Mouse (Mus musculus): ENCODE results near the gene 1810065E05Rik. TPM values are rescaled to one million over a fixed set of nuclear protein-coding genes. Genes with fewer than 3 reads are reported as not detected.

The 1810065E05Rik gene
- not detected in 2 replicates for polyA plus RNA-seq (2016; fragmentation: Nextera tagmentation; extraction: Ambion mirVana)

DNA sequence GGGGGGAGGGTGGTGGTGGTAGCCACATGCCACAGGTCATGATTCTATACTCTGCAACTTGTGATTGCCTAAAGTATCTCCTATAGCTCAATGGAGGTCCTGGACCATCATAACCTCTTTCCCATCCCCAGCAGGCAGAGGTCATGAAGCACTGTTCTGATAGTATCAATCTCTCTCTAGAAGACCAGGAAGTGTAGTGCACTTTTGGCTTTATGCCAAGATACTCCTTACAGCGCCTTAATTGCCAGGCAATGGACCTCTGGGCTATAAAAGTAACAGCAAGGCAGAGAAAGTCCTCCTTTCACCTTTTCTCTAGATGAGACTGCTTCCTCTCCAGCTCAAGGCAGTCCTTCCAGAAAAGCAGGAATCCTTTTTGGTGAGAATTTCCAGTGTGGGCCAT lies at the start of gene 1810065E05Rik:
Gene 1810065E05Rik (plus strand): TSS at position 297 of the 400 bp plus-strand sequence.
- WGBS = 76% methylated on average over 1 of the region's 1 CpGs
- H3K4me1 ChIP-seq = peaks cover 10% of the 10 kb centered on the region

GRCm38 (mm10) chr11:58377273-58377672 lies 43.6 kb upstream of the 1810065E05Rik start:
- H3K4me3 ChIP-seq = no peak overlapping the region
- no peak for DNase-seq (ENCODE audit: low spot score)
- H3K27me3 ChIP-seq (ENCODE audit: insufficient read depth, poor library complexity, severe bottlenecking) = no peaks in the 10 kb centered on the region
- no peaks in the 10 kb centered on the region for H3K36me3 ChIP-seq
- WGBS = 78% methylated on average over 2 of the region's 2 CpGs
- no peak overlapping the region for H3K27ac ChIP-seq
- no peaks in the 10 kb centered on the region for H3K4me1 ChIP-seq
- no peaks in the 10 kb centered on the region for H3K9me3 ChIP-seq

More for the DNA sequence above, at the start of gene 1810065E05Rik:
- Histone ChIP-seq H3K4me3 (no peak within 1 kb of the TSS), H3K36me3 (no peaks in the 10 kb centered on the region), H3K9me3 (no peaks in the 10 kb centered on the region), H3K27me3 (ENCODE audit: insufficient read depth, poor library complexity, severe bottlenecking) (no peaks in the 10 kb centered on the region), H3K27ac (no peak within 1 kb of the TSS)
- no peak for DNase-seq (ENCODE audit: low spot score)

GRCm38 (mm10) chr11:58377686-58378085 lies 43.2 kb upstream of the 1810065E05Rik start:
- no peak overlapping the region for H3K4me3 ChIP-seq
- 87% methylated on average over 1 of the region's 1 CpGs for WGBS
- no peak overlapping the region for H3K27ac ChIP-seq
- H3K36me3 ChIP-seq = no peaks in the 10 kb centered on the region
- H3K4me1 ChIP-seq = no peaks in the 10 kb centered on the region
- no peaks in the 10 kb centered on the region for H3K27me3 ChIP-seq (ENCODE audit: insufficient read depth, poor library complexity, severe bottlenecking)
- no peaks in the 10 kb centered on the region for H3K9me3 ChIP-seq
- no peak for DNase-seq (ENCODE audit: low spot score)

GRCm38 (mm10) chr11:58378763-58379278 lies 42.1 kb upstream of the 1810065E05Rik start, which contains the start of gene Lypd8:
Gene Lypd8 (plus strand): TSS chr11:58379043.
- DNase-seq (ENCODE audit: low spot score) = no peak
- Histone ChIP-seq H3K27me3 (ENCODE audit: insufficient read depth, poor library complexity, severe bottlenecking) (no peaks in the 10 kb centered on the region), H3K9me3 (no peaks in the 10 kb centered on the region), H3K4me1 (no peaks in the 10 kb centered on the region), H3K4me3 (no peak within 1 kb of the TSS), H3K36me3 (no peaks in the 10 kb centered on the region), H3K27ac (no peak within 1 kb of the TSS)
- WGBS = 81% methylated on average over 3 of the region's 3 CpGs

GRCm38 (mm10) chr11:58379516-58379915 lies 41.4 kb upstream of the 1810065E05Rik start:
- no peak for DNase-seq (ENCODE audit: low spot score)
- Histone ChIP-seq H3K4me1 (no peaks in the 10 kb centered on the region), H3K9me3 (no peaks in the 10 kb centered on the region), H3K27me3 (ENCODE audit: insufficient read depth, poor library complexity, severe bottlenecking) (peaks cover 3% of the 10 kb centered on the region; the same call in 1 of the 2 replicates), H3K36me3 (no peaks in the 10 kb centered on the region), H3K27ac (no peak overlapping the region), H3K4me3 (no peak overlapping the region)
- 77% methylated on average over 1 of the region's 1 CpGs for WGBS

GRCm38 (mm10) chr11:58382471-58382870 lies 38.4 kb upstream of the 1810065E05Rik start:
- Histone ChIP-seq H3K27me3 (ENCODE audit: insufficient read depth, poor library complexity, severe bottlenecking) (peaks cover 3% of the 10 kb centered on the region; the same call in 1 of the 2 replicates), H3K4me3 (no peak overlapping the region), H3K27ac (no peak overlapping the region), H3K4me1 (no peaks in the 10 kb centered on the region), H3K36me3 (no peaks in the 10 kb centered on the region), H3K9me3 (no peaks in the 10 kb centered on the region)
- DNase-seq (ENCODE audit: low spot score) = no peak
- WGBS = 92% methylated on average over 6 of the region's 6 CpGs

- no peak for DNase-seq (ENCODE audit: low spot score)
- no peaks in the 10 kb centered on the region for H3K9me3 ChIP-seq
- H3K27me3 ChIP-seq (ENCODE audit: insufficient read depth, poor library complexity, severe bottlenecking) = no peaks in the 10 kb centered on the region
- H3K27ac ChIP-seq = no peak overlapping the region
- no peak overlapping the region for H3K4me3 ChIP-seq
- 54% methylated on average over 6 of the region's 6 CpGs for WGBS
- no peaks in the 10 kb centered on the region for H3K36me3 ChIP-seq
- H3K4me1 ChIP-seq = no peaks in the 10 kb centered on the region
Observed at GRCm38 (mm10) chr11:58399985-58400645, 20.8 kb upstream of the 1810065E05Rik start.

DNA sequence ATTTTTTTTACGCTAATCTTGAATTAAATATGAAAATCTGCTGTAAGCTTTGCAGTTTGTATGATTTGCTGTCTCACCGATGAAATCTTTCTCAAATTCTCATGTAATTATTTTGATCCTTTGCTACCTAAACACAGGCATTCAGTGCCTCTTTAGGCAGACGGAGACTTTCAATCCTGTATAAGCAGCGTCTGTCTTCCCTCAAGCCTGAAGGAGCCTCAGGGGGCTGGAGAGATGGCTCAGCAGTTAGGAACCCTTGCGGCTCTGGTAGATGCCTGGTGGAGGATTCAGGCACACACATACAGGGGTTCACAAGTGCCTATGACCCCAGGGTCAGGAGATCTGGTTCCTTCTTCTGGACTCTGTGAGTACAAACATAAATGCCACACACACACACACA lies 20.3 kb upstream of the 1810065E05Rik start:
- DNase-seq (ENCODE audit: low spot score) = no peak
- WGBS = 66% methylated on average over 5 of the region's 5 CpGs
- Histone ChIP-seq H3K9me3 (no peaks in the 10 kb centered on the region), H3K4me3 (no peak overlapping the region), H3K4me1 (no peaks in the 10 kb centered on the region), H3K27me3 (ENCODE audit: insufficient read depth, poor library complexity, severe bottlenecking) (no peaks in the 10 kb centered on the region), H3K27ac (no peak overlapping the region), H3K36me3 (no peaks in the 10 kb centered on the region)

DNA sequence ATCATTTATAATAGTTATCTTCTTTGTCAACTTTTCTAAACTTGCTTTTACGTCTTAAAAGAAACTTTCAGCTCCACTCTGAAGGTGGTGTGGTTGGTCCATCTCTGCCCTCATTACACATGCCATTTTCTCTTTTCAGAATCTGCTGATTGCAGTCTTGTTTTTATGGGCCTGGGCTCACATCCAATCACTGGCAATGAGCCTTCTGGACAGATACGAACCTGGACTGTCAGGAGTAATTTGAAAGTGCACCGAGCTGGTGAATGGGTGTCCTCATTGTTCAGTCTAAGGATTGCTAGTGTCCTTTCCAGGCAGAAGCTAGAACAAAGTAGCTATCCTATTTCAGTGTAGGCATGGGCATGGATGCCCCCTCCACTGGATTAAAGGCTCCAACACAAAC lies 12.8 kb upstream of the 1810065E05Rik start:
- Histone ChIP-seq H3K4me1 (no peaks in the 10 kb centered on the region), H3K4me3 (no peak overlapping the region), H3K9me3 (no peaks in the 10 kb centered on the region), H3K27me3 (ENCODE audit: insufficient read depth, poor library complexity, severe bottlenecking) (no peaks in the 10 kb centered on the region), H3K36me3 (no peaks in the 10 kb centered on the region), H3K27ac (no peak overlapping the region)
- WGBS = 77% methylated on average over 3 of the region's 3 CpGs
- DNase-seq (ENCODE audit: low spot score) = no peak

- Histone ChIP-seq H3K4me1 (peaks cover 10% of the 10 kb centered on the region), H3K27me3 (ENCODE audit: insufficient read depth, poor library complexity, severe bottlenecking) (no peaks in the 10 kb centered on the region), H3K4me3 (no peak overlapping the region), H3K9me3 (no peaks in the 10 kb centered on the region), H3K27ac (no peak overlapping the region), H3K36me3 (no peaks in the 10 kb centered on the region)
- WGBS = 70% methylated on average over 3 of the region's 3 CpGs
- no peak for DNase-seq (ENCODE audit: low spot score)
Observed at GRCm38 (mm10) chr11:58418336-58418735, 2.6 kb upstream of the 1810065E05Rik start.

GRCm38 (mm10) chr11:58432259-58432658 lies 11.3 kb downstream of the 1810065E05Rik start, which contains the start of gene Gm12253:
Gene Gm12253 (plus strand): TSS chr11:58432559.
- H3K27me3 ChIP-seq (ENCODE audit: insufficient read depth, poor library complexity, severe bottlenecking) = no peaks in the 10 kb centered on the region

DNA sequence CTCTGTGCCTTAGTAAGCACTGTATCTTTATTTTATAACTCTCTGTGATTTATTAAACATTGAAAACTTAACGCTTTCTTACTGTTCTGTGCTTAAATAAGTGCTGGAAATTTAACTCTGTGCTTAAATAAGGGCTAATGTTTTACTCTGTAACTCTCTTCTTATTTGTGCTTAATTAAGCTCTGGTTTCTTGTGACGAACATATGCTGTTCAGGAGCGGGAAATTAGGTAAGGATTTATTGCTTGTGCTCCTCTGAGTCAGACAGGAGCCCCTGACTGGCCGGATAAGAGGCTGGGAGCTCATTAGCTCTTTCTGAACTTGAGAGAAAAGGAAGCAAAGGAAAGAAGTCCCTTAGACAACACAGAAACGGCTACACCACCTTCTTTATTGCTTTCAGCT lies 17.0 kb downstream of the 1810065E05Rik start:
- no peaks in the 10 kb centered on the region for H3K36me3 ChIP-seq
- DNase-seq (ENCODE audit: low spot score) = no peak
- WGBS = 62% methylated on average over 5 of the region's 5 CpGs
- H3K4me3 ChIP-seq = no peak overlapping the region
- no peak overlapping the region for H3K27ac ChIP-seq
- H3K4me1 ChIP-seq = no peaks in the 10 kb centered on the region
- no peaks in the 10 kb centered on the region for H3K27me3 ChIP-seq (ENCODE audit: insufficient read depth, poor library complexity, severe bottlenecking)
- no peaks in the 10 kb centered on the region for H3K9me3 ChIP-seq

More at GRCm38 (mm10) chr11:58432259-58432658, 11.3 kb downstream of the 1810065E05Rik start, which contains the start of gene Gm12253:
- Histone ChIP-seq H3K27ac (no peak within 1 kb of the TSS), H3K36me3 (no peaks in the 10 kb centered on the region), H3K4me3 (no peak within 1 kb of the TSS), H3K4me1 (no peaks in the 10 kb centered on the region), H3K9me3 (no peaks in the 10 kb centered on the region)
- 86% methylated on average over 3 of the region's 3 CpGs for WGBS
- DNase-seq (ENCODE audit: low spot score) = no peak

GRCm38 (mm10) chr11:58452759-58453158 lies 31.8 kb downstream of the 1810065E05Rik start, which contains the start of gene Lypd9:
Gene Lypd9 (minus strand): TSS chr11:58452923.
- WGBS = 92% methylated on average over 9 of the region's 9 CpGs
- DNase-seq (ENCODE audit: low spot score) = no peak
- no peak within 1 kb of the TSS for H3K27ac ChIP-seq

More at GRCm38 (mm10) chr11:58452759-58453158, 31.8 kb downstream of the 1810065E05Rik start, which contains the start of gene Lypd9:
- H3K36me3 ChIP-seq = no peaks in the 10 kb centered on the region
- 0 out of 2 replicates have a peak, but pooled peaks cover 3% of the 10 kb centered on the region for H3K27me3 ChIP-seq (ENCODE audit: insufficient read depth, poor library complexity, severe bottlenecking)
- H3K9me3 ChIP-seq = 0 out of 2 replicates have a peak, but pooled peaks cover 3% of the 10 kb centered on the region
- H3K4me1 ChIP-seq = no peaks in the 10 kb centered on the region
- no peak within 1 kb of the TSS for H3K4me3 ChIP-seq

All from heart, embryonic 10.5 days (tissue).